Mouse (Mus musculus) CD4-positive, CD25-positive, alpha-beta regulatory T cell, adult 2 months (primary cell): ENCODE data around the gene Thnsl1.

Source experiments
- DNase-seq: peaks from one replicate; pipeline ENCODE4 v3.0.0-alpha.2; 2012; ENCODE audit warnings: low read depth, low spot score

Thnsl1 gene

DNA sequence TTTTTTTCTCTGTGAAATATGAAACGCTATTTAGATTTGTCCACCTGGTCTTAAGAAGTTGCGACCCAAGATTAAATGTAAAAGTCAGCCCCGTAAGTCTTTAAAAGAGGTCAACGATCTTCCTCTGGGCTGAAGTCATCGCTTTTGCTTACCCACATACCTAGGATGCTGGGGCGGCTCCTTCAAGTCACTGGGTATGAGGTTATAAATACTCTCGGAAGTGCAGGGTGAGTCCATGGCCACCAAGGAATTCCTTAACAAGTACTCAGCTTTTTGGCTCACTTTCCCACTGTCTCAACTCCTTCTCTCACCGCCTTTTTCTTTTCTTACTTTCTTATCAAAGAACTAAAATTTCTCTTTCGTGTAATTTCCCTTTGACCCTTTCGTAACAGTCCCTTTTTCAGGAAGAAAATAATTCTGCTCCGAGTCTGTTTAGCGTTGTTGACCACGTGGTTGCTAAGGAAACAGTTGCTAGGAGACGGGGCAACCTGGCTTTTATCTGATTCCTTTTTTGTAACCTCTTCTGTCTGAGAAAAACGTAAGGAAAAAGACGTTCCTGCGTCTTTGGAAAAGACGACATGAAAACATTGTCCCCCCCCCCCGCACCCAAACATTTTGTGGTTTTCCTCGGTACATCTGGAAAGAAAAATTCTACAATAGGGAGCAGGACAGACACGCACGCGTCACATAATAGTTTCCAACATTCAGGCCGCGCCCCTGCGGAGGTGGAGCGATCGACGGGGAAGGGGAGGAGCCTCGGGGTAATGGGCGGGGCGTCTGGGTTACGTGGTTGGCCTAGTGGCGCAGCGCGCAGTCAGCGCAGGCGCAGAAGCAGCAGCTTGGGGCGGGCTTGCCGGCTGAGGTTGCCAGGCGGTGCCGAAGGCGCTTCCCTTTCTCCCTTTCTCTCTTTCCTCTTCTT, at the start of gene Thnsl1, which contains the start of gene Enkur:
Gene Thnsl1, plus strand, starts transcription at position 813 of the 919 bp plus-strand sequence.
Gene Enkur, minus strand, starts transcription at position 454 of the 919 bp plus-strand sequence.
- peak; percentile 98 for DNase-seq

DNA sequence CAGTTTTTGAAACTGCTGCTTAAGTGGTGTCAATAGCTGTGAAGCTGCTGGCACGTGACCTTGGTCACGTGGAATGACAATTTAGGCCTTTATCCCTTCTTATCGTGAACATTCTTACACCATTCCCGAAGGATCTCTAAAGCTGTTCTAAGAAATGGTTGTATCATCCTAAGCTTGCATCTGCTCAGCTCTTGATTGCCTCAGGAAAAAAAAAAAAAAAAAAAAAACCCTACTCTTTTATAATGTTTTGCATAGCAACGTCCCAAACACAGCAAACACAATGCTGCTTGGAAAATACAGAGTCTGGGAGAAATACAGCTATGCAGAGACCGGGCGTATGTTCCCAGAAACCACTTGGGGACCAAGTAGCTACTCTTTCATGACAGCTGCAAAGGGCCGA, 41.2 kb upstream of the Thnsl1 start:
- no peak for DNase-seq

GRCm38 (mm10) chr2:21167916-21168315, 37.6 kb upstream of the Thnsl1 start:
- DNase-seq = no peak

DNA sequence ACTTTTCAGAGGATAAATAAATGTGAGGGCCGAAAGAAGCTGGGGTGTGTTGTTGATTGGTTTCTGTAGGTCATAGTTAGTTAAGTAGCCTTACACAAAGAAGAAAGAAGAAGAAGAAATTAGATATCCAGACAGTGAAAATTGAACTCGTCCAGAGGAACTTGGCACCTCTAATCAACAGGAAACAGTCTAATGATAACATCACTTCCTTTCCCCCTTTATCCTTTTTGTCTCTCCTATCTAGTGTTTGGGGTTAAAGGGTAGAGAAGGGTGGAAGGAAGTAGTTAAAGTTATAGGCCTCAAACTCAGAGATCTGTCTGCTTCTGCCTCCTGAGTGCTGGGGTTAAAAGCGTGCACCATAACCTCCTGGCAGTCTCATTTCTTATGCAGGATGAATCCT, 32.7 kb upstream of the Thnsl1 start:
- no peak for DNase-seq

DNA sequence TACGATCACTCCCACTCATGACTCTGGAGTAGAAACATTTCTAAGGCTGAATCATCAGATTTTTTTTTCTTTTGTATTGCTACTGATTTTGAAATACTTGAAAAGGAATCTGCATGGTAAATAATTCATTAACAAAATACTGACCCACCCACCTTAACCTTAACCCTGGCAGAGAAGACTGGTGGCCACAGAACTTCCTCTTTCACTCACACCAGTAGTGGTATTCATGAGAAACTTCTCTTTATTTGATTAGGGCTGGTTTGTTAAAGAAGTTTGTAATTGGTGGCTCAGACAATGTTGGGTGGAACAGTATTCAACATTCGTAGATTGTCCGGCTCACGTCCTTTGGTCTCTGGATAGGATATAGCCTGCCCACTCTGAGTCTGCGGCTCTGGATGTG, 26.4 kb upstream of the Thnsl1 start:
- no peak for DNase-seq

- no peak for DNase-seq
Observed at GRCm38 (mm10) chr2:21182811-21183210, 22.7 kb upstream of the Thnsl1 start.

- DNase-seq = peak; percentile 87
Observed at GRCm38 (mm10) chr2:21187576-21187975, 17.9 kb upstream of the Thnsl1 start.

- DNase-seq = no peak
Observed at GRCm38 (mm10) chr2:21188610-21189009, 16.9 kb upstream of the Thnsl1 start.

GRCm38 (mm10) chr2:21191232-21191631, 14.3 kb upstream of the Thnsl1 start:
- no peak for DNase-seq

DNA sequence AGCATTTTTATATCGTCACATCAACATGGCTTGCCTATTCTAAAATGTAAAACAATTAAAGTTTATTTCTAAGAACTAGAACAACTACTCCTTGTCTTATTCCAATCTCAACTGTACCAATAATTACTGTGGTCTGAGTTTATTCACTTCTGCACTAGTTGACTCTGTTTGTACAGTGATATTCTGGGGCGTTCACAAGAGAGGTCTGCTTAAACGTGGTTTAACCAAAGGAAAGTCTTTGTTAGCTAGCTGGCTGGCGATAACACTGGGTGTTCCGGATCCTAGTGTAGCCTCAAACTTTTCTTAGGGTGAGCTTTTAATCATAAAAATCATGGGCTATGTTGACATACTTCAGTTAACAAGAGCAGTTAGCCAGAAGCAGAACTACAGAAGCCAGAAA, 10.3 kb upstream of the Thnsl1 start:
- no peak for DNase-seq

- no peak for DNase-seq
Observed at GRCm38 (mm10) chr2:21199051-21199450, 6.5 kb upstream of the Thnsl1 start.

- no peak for DNase-seq
Observed at GRCm38 (mm10) chr2:21202754-21203153, 2.8 kb upstream of the Thnsl1 start.

DNA sequence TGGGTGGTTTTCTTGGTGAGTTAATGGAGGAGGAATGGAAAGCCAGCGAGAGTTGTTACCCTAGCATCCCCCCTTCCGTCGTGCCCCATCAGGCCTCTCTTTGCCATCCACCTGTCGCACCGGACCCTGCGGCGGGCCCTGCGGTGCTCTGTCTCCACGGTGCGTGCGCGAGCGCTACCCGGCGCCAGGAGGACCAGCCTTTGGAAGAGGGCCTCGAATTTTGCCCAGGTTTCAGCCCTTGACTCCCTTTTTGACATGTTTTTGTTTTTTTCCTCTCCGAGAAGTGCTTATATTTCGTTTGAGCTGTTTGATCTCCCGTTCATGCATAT, 271 bp downstream of the Thnsl1 start:
- DNase-seq = no peak

- DNase-seq = no peak
Observed at GRCm38 (mm10) chr2:21206278-21206677, 754 bp downstream of the Thnsl1 start.

GRCm38 (mm10) chr2:21211361-21211760, 5.8 kb downstream of the Thnsl1 start:
- DNase-seq = no peak

DNA sequence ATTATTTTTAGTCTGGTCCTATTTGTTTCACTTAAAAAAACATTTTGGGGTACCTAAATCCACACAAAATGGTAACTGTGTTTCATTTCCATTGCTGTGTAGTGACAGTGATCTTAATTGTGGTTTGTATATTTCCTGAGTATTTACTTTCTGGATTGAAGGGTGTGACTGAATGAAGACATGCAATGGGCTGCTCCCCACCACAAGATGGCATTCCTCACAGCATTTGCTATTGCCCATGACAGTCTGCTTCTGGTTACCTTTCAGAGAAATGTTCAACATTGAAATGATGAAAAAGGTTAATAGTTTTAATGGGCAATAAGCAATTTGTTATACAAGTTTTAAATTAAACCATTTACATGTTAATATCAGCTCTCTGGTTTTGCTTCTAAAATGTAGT, 8.8 kb downstream of the Thnsl1 start:
- no peak for DNase-seq

DNA sequence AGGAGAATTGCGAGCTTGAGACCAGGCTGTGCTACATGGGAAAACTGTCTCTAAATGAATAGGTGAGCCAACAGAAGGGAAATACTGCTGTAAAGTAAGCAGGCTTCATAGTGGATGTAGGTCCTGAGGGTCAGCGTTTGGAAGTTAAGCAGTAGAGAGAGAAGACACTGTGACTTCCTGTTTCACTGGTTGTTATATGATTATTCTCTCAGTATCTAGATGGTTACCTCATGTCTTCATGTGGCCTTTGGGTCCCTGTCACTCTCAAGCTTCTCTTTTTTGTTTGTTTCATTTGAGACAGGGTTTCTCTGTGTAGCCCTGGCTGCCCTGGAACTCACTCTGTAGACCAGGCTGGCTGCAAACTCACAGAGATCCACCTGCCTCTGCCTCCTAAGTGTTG, 9.8 kb downstream of the Thnsl1 start:
- DNase-seq = no peak

DNA sequence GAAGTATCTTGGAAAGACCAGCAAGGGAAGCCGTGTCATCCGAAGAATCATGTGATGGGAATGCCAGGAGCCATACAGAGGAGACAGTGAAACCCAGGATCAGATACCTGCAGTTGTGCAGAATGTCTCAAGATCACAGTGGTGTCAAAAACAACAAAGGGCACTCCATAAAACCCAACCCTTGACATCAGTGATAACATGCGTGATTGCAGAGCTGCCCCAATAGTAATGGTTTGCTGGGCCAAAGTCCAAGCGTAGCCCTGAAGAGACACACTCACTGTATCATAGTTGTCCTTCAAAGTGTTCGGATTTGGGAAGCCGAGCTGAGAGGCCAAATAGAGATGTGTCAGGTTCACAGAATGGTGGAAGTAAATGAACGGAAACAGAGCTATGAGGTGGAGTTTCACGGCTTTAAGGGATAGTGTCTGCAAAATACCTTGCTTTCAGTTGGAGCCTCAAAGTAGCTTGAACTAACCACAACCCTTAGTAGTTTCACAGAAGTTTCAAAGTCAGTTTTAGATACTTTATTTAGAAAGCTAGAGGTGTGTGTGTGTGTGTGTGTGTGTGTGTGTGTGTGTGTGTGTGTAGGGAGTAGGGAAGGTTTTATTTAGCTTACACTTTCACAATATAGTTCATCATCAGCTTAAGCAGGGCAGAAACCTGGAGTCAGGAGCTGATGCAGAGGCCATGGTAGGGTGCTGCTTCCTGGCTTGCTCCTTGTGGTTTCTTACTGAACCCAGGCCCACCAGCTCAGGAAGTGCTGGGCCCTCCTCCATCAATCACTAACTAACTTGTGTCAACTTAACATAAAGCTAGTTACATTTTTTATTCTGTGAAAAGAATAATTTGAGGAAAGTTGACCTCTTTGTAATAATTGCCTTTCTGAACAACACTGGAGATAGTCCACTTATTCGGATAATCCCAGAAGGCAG, 17.2 kb downstream of the Thnsl1 start:
- peak; percentile 12 for DNase-seq

GRCm38 (mm10) chr2:21230276-21230675, 24.8 kb downstream of the Thnsl1 start:
- DNase-seq = no peak

DNA sequence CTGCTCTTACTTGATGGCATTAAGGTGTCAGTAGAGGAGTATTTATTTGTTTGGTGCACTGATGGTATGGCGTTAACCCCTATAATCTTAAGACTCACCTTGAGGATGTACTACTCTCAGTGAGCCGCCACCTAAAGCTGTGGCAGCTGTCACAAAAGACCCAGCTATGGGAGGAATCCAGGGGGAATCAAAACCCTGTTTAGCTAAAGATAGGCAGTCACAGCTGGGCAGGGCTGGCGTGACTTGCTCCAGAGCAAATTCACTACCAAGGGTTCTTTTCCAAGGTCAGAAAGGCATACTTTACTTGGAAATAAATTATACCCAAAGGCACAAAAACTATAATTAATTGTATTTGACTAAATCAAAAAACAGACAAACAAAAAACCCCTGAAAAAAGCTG, 25.6 kb downstream of the Thnsl1 start:
- DNase-seq = no peak

DNA sequence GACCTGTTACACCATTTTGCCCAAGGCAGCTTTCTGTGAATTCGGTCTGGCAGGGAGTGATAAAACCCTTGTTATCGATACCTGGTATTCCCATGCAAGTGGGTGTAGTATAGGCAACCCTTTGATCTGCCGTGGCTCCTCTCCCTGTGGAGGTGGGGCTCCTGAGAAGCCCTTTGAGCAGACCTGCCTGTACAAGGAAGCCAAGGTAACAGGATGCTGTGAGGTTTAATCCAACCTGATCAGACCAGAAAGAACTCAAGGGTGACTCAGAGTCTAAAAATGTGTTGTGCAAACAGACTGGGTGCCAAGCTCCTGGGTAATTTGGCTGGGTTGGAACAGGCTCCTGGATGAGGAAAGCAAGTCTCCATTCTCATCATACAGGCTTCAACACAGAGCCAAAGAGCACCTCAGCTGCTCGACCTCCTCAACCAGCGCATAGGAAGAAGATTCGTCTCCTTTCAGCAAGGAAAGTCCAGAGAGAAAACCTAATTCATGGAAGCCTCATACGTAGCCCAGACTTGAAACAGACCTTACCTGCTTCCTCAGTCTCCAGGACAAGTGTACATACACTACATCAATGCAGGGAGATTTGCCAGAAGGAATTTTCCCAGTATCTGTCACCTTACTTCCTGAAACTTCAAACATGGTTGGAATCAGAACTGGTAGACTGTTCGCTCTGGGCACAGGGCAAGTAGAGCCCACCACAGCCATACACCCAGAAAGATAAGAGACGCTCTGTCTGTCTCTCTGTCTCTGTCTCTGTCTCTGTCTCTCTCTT, 29.5 kb downstream of the Thnsl1 start:
- no peak for DNase-seq
